Mouse (Mus musculus) thymus, postnatal 10 days (tissue): ENCODE measurements around the gene Fmo3.

Experiments used
- DNase-seq, 2 experiments: peaks; one replicate each; pipeline ENCODE4 v3.0.0; 2021; ENCODE audit warnings: low spot score in 2 of 2

The Fmo3 gene

DNA sequence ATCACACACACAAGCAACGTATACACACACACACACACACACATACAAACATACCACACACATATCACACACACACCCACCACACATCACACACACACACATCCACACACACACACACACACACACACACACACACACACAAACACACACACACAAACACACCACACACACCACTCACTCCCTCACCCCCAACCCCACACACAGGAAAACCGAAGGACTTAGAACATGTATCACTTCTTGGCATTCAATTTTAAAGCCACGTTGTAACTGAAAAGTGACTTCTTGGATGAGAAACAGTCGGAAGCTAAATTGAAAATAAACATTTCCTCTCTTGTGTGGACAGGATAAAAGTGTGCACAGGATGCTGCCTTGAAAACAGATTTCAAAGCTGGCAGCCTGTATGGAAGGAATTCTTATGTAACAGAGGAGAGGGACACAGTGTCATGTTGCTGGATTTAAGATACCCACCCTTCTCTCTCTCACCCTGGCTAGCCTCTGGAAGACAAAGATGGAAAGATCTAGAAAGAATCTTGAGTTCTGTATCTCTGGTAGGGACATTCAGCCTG, 52.9 kb downstream of the Fmo3 start:
- no peak for DNase-seq

GRCm38 (mm10) chr1:162930631-162931030, 53.7 kb downstream of the Fmo3 start:
- no peak for DNase-seq

GRCm38 (mm10) chr1:162929146-162929545, 55.2 kb downstream of the Fmo3 start:
- DNase-seq, result no peak

DNA sequence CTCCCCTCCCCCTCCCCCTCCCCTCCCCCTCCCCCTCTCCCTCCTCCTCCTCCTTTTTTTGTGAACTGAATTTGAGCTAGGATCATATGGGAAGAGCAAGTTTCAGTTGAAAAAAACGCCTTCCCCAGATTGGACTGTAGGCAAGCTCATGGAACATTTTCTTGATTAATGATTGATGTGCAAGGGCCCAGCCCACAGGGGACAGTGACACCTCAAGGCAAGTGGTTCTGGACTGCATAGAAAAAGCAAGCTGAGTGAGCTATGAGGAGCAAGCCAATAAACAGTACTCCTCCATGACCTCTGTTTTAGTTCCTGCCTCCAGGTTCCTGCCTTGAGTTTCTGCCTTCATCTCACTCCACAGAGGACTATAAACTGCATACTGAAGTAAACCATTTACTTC, 59.2 kb downstream of the Fmo3 start:
- DNase-seq, result no peak

GRCm38 (mm10) chr1:162916661-162917060, 67.7 kb downstream of the Fmo3 start:
- DNase-seq, result no peak

DNA sequence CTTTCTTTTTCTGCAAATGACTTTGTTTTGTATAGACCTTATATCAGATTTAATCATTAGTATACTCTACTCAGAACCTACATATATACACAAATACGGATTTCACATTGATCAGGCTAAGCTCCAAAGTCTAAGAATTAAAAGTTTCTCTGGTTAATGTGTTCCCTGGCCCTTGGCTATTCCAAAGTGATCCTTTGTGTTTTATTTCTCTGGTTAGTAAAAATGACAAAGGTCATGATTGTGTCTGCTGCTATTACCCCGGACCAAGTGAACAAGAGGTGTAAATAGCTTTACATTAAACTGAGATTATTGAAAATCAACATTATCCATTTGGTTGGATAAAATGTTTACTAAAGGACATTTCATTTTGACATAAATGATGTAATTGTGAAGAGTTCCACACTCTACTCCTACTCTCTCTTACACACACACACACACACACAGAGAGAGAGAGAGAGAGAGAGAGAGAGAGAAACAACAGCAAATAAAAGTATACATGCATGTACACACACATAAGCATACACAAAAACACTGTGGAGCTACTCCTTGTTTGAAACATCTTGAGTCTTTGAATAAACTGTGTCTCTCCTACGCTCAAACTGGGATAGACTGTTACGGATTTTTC, 69.3 kb downstream of the Fmo3 start:
- no peak for DNase-seq

DNA sequence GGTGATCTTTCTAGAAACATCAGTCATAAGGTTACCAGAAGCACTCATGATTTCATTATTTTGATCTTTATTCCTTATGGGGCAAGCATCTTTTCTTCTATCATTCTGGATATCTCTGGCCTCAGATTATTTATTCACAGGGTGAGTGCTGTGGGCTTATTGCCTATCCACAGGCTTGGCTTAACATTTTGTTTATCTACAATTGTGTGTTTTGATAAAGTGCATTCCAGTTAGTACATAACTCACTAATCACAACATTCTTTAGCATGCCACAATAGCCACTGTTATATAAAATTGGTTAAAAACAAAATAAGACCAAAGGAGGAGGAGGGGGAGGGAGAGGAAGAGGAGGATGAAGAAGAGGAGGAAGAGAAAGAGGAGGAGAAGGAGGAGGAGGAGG, 72.2 kb downstream of the Fmo3 start:
- no peak for DNase-seq
